In genomic region chr2:122116888-122117287, GRCm38 (mm10) we compare ENCODE assay signal across 10 mouse cellular contexts. TPM values are rescaled to one million over a fixed set of nuclear protein-coding genes. Genes with fewer than 3 reads are reported as not detected.
DNase-seq lines count a peak whose midpoint lies in the region; ATAC-seq and TF ChIP-seq lines count a peak whose summit lies in the region.
"Had no signal": no experiment of that assay in that cellular context is flagged by ENCODE, and none has a peak within 500 bp of the region (broad histone marks: within the 10 kb centered on the region; RNA-seq: fewer than 3 reads in every experiment).

No protein-coding gene starts in this region.

- no peak for ATAC-seq in hindbrain, embryonic 11.5 days (ENCODE audit: low FRiP score)
- ATAC-seq in embryonic facial prominence, embryonic 12.5 days (ENCODE audit: insufficient number of reproducible peaks, insufficient read depth, low FRiP score, low TSS enrichment) = no peak
- no peak for ATAC-seq in intestine, embryonic 15.5 days
- ATAC-seq in erythroid progenitor cell, adult 5-6 weeks (replicated peaks; ENCODE audit: low FRiP score, poor library complexity, severe bottlenecking) = no peak
- ATAC-seq: Patski had no signal

- H3K9me3 ChIP-seq in hindbrain, embryonic 10.5 days = no peaks in the 10 kb centered on the region
- no peaks in the 10 kb centered on the region for H3K9me3 ChIP-seq in hindbrain, embryonic 11.5 days (ENCODE audit: control insufficient read depth, low read length)
- H3K9me3 ChIP-seq in embryonic facial prominence, embryonic 12.5 days = no peaks in the 10 kb centered on the region
- H3K9me3 ChIP-seq in intestine, embryonic 15.5 days = no peaks in the 10 kb centered on the region

- peak overlapping the region; percentile 88 for H3K4me3 ChIP-seq in hindbrain, embryonic 10.5 days
- no peak overlapping the region for H3K4me3 ChIP-seq in hindbrain, embryonic 11.5 days (ENCODE audit: low read depth, low read length)
- no peak overlapping the region; the same call in 1 of the 2 replicates for H3K4me3 ChIP-seq in embryonic facial prominence, embryonic 12.5 days
- no peak overlapping the region for H3K4me3 ChIP-seq in intestine, embryonic 15.5 days (replicated peaks)
- H3K4me3 ChIP-seq in myocyte = peak overlapping the region; percentile 82

- peaks cover 22% of the 10 kb centered on the region for H3K36me3 ChIP-seq in hindbrain, embryonic 10.5 days
- H3K36me3 ChIP-seq in hindbrain, embryonic 11.5 days (ENCODE audit: control insufficient read depth, insufficient read depth, low read length) = no peaks in the 10 kb centered on the region
- peaks cover 14% of the 10 kb centered on the region; the same call in 1 of the 2 replicates for H3K36me3 ChIP-seq in embryonic facial prominence, embryonic 12.5 days
- 0 out of 2 replicates have a peak, but pooled peaks cover 3% of the 10 kb centered on the region for H3K36me3 ChIP-seq in intestine, embryonic 15.5 days
- peaks cover 5% of the 10 kb centered on the region for H3K36me3 ChIP-seq in myocyte (ENCODE audit: control insufficient read depth, insufficient read depth)

- no peak overlapping the region for H3ac ChIP-seq in myocyte (ENCODE audit: control insufficient read depth, insufficient read length)

- H3K9ac ChIP-seq in hindbrain, embryonic 11.5 days (ENCODE audit: low read depth, low read length) = no peak overlapping the region
- H3K9ac ChIP-seq in embryonic facial prominence, embryonic 12.5 days = no peak overlapping the region
- H3K9ac ChIP-seq in intestine, embryonic 15.5 days = no peak overlapping the region

- H3K4me2 ChIP-seq in hindbrain, embryonic 11.5 days (replicated peaks; ENCODE audit: low read depth, low read length) = no peak overlapping the region
- peak overlapping the region; percentile 57 for H3K4me2 ChIP-seq in embryonic facial prominence, embryonic 12.5 days (replicated peaks)
- H3K4me2 ChIP-seq in intestine, embryonic 15.5 days (replicated peaks) = peak overlapping the region; percentile 68
- H3K4me2 ChIP-seq in myocyte (ENCODE audit: low read depth) = peak overlapping the region; percentile 82

- WGBS in hindbrain, embryonic 10.5 days = 88% methylated on average over 2 of the region's 2 CpGs
- 100% methylated on average over 2 of the region's 2 CpGs for WGBS in hindbrain, embryonic 11.5 days
- 86% methylated on average over 2 of the region's 2 CpGs for WGBS in embryonic facial prominence, embryonic 12.5 days
- 84% methylated on average over 2 of the region's 2 CpGs for WGBS in intestine, embryonic 15.5 days

- no peak for DNase-seq in hindbrain, embryonic 10.5 days (ENCODE audit: low spot score)
- no peak for DNase-seq in hindbrain, embryonic 11.5 days (ENCODE audit: low spot score)
- DNase-seq in adrenal gland, adult 18-20 months (ENCODE audit: low spot score in 2 of 2) = no peak
- DNase-seq in gastrocnemius, postnatal 14 days = no peak
- DNase-seq: kidney, adult 9 months had no signal

- H3K27me3 ChIP-seq in hindbrain, embryonic 10.5 days (ENCODE audit: insufficient read depth, poor library complexity, severe bottlenecking) = no peaks in the 10 kb centered on the region
- H3K27me3 ChIP-seq in hindbrain, embryonic 11.5 days (ENCODE audit: control insufficient read depth, insufficient read depth, low read length) = no peaks in the 10 kb centered on the region
- no peaks in the 10 kb centered on the region for H3K27me3 ChIP-seq in embryonic facial prominence, embryonic 12.5 days
- H3K27me3 ChIP-seq in intestine, embryonic 15.5 days (replicated peaks) = no peaks in the 10 kb centered on the region
- no peaks in the 10 kb centered on the region for H3K27me3 ChIP-seq in myocyte (ENCODE audit: control insufficient read depth, insufficient read depth, insufficient read length)
- H3K27me3 ChIP-seq: Patski had no signal

- no peak for TF ChIP-seq POLR2A in myocyte (IDR thresholded peaks at IDR 0.05; ENCODE audit: insufficient read length, low read depth)

- intact Hi-C loops in gastrocnemius, postnatal 14 days (cut with DNase I; ENCODE audit: low total_unique reads) = loop anchor here (5.0 kb wide), 1 partner anchor 40 kb away; no protein-coding TSS in a partner anchor

- peaks cover 6% of the 10 kb centered on the region for H3K79me2 ChIP-seq in myocyte (ENCODE audit: control insufficient read depth, insufficient read depth)

- peaks cover 23% of the 10 kb centered on the region for H3K4me1 ChIP-seq in hindbrain, embryonic 10.5 days (replicated peaks)
- H3K4me1 ChIP-seq in hindbrain, embryonic 11.5 days (replicated peaks; ENCODE audit: control insufficient read depth, insufficient read depth, low read length) = no peaks in the 10 kb centered on the region
- no peaks in the 10 kb centered on the region; the same call in 1 of the 2 replicates for H3K4me1 ChIP-seq in embryonic facial prominence, embryonic 12.5 days
- 0 out of 2 replicates have a peak, but pooled peaks cover 2% of the 10 kb centered on the region for H3K4me1 ChIP-seq in intestine, embryonic 15.5 days (replicated peaks)

- peak overlapping the region; percentile 98 for H3K27ac ChIP-seq in hindbrain, embryonic 10.5 days
- no peak overlapping the region for H3K27ac ChIP-seq in hindbrain, embryonic 11.5 days (ENCODE audit: low read depth, low read length)
- no peak overlapping the region for H3K27ac ChIP-seq in embryonic facial prominence, embryonic 12.5 days
- no peak overlapping the region for H3K27ac ChIP-seq in intestine, embryonic 15.5 days

TF ChIP-seq in myocyte, 11 proteins besides CTCF, POLR2A, EP300 and RAD21:
- TF ChIP-seq CEBPB (IDR thresholded peaks at IDR 0.05; ENCODE audit: insufficient read depth, poor library complexity, severe bottlenecking) = no peak
- no peak for TF ChIP-seq MAX (IDR thresholded peaks at IDR 0.05; ENCODE audit: low read depth)
- no peak for TF ChIP-seq E2F4 (IDR thresholded peaks at IDR 0.05; ENCODE audit: insufficient read depth)
- no peak for TF ChIP-seq TCF3 (IDR thresholded peaks at IDR 0.05; ENCODE audit: insufficient read length, low read depth)
- no peak for TF ChIP-seq POLR2AphosphoS2 (IDR thresholded peaks at IDR 0.05; ENCODE audit: insufficient read length, low read depth)
- no peak for TF ChIP-seq SRF (IDR thresholded peaks at IDR 0.05; ENCODE audit: control insufficient read depth, insufficient read length, low read depth)
- no peak for TF ChIP-seq MYOG (IDR thresholded peaks at IDR 0.05; ENCODE audit: control insufficient read depth in 1 of 3, insufficient read depth in 1 of 3, insufficient read length in 2 of 3, low read depth in 2 of 3)
- no peak for TF ChIP-seq USF1 (IDR thresholded peaks at IDR 0.05; ENCODE audit: low read depth)
- no peak for TF ChIP-seq TCF12 (IDR thresholded peaks at IDR 0.05; ENCODE audit: insufficient read depth, poor library complexity, severe bottlenecking)
- TF ChIP-seq MYOD1 (IDR thresholded peaks at IDR 0.05; ENCODE audit: control insufficient read depth in 1 of 3, insufficient read length in 2 of 3, low read depth in 2 of 3) = no peak
- TF ChIP-seq REST (IDR thresholded peaks at IDR 0.05; ENCODE audit: insufficient read depth, insufficient read length) = no peak

RNA-seq across cellular contexts. Expression of gene Spg11, which starts 1.3 kb away (rescaled TPM):
- polyA plus RNA-seq in hindbrain, embryonic 10.5 days (2016; fragmentation: Nextera tagmentation; extraction: Ambion mirVana) = 11.2 and 11.5 TPM in 2 replicates
- polyA plus RNA-seq in hindbrain, embryonic 11.5 days (2014; fragmentation: Nextera tagmentation; extraction: Ambion mirVana) = 11.4 and 11.8 TPM in 2 replicates
- polyA plus RNA-seq in embryonic facial prominence, embryonic 12.5 days (2016; fragmentation: Nextera tagmentation; extraction: Ambion mirVana) = 11.8 and 12.1 TPM in 2 replicates
- 8.5 TPM in 2 replicates for polyA plus RNA-seq in intestine, embryonic 15.5 days (2015; fragmentation: Nextera tagmentation; extraction: Ambion mirVana)
- 5.8 TPM for polyA plus RNA-seq in myocyte (2012; fragmentation: generic; extraction: Trizol)
- total RNA-seq in erythroid progenitor cell, adult 5-6 weeks (2015; ENCODE audit: low replicate concordance) = 3.2 and 5.0 TPM in 2 replicates
- 6.1 and 6.2 TPM in 2 replicates for total RNA-seq in erythroid progenitor cell, adult 5-6 weeks (2017; ENCODE audit: low replicate concordance)
- total RNA-seq in adrenal gland, adult 18-20 months (2021) = 10 to 100 TPM; 16.1 to 17.9 TPM
- 1 to 10 TPM; 6.3 to 6.4 TPM for total RNA-seq in gastrocnemius, postnatal 14 days (2021)

RNA-seq across cellular contexts. Expression of gene B2m, which starts 30.6 kb away (rescaled TPM):
- polyA plus RNA-seq in hindbrain, embryonic 10.5 days (2016; fragmentation: Nextera tagmentation; extraction: Ambion mirVana) = 117 TPM in 2 replicates
- 134 and 151 TPM in 2 replicates for polyA plus RNA-seq in hindbrain, embryonic 11.5 days (2014; fragmentation: Nextera tagmentation; extraction: Ambion mirVana)
- polyA plus RNA-seq in embryonic facial prominence, embryonic 12.5 days (2016; fragmentation: Nextera tagmentation; extraction: Ambion mirVana) = 174 and 181 TPM in 2 replicates
- 367 and 406 TPM in 2 replicates for polyA plus RNA-seq in intestine, embryonic 15.5 days (2015; fragmentation: Nextera tagmentation; extraction: Ambion mirVana)
- polyA plus RNA-seq in myocyte (2012; fragmentation: generic; extraction: Trizol) = 321 TPM
- total RNA-seq in erythroid progenitor cell, adult 5-6 weeks (2015; ENCODE audit: low replicate concordance) = 1,990 and 2,125 TPM in 2 replicates
- 900 and 923 TPM in 2 replicates for total RNA-seq in erythroid progenitor cell, adult 5-6 weeks (2017; ENCODE audit: low replicate concordance)
- total RNA-seq in adrenal gland, adult 18-20 months (2021) = 1,000 to 10,000 TPM in 1 of 2 experiments, 100 to 1,000 TPM in 1; 825 to 1,833 TPM
- 10 to 100 TPM; 80.2 to 95.9 TPM for total RNA-seq in gastrocnemius, postnatal 14 days (2021)

RNA-seq across cellular contexts. Expression of gene Trim69, which starts 43.6 kb away (rescaled TPM):
- polyA plus RNA-seq in hindbrain, embryonic 10.5 days (2016; fragmentation: Nextera tagmentation; extraction: Ambion mirVana) = 0.09 TPM in 1 of 2 replicates, not detected in the other
- not detected in 2 replicates for polyA plus RNA-seq in hindbrain, embryonic 11.5 days (2014; fragmentation: Nextera tagmentation; extraction: Ambion mirVana)
- polyA plus RNA-seq in embryonic facial prominence, embryonic 12.5 days (2016; fragmentation: Nextera tagmentation; extraction: Ambion mirVana) = not detected in 2 replicates
- polyA plus RNA-seq in intestine, embryonic 15.5 days (2015; fragmentation: Nextera tagmentation; extraction: Ambion mirVana) = 0.09 TPM in 1 of 2 replicates, not detected in the other
- polyA plus RNA-seq in myocyte (2012; fragmentation: generic; extraction: Trizol) = 0.04 TPM
- total RNA-seq in erythroid progenitor cell, adult 5-6 weeks (2015; ENCODE audit: low replicate concordance) = 1.4 TPM in 1 of 2 replicates, not detected in the other
- 1.7 TPM in 1 of 2 replicates, not detected in the other for total RNA-seq in erythroid progenitor cell, adult 5-6 weeks (2017; ENCODE audit: low replicate concordance)
- total RNA-seq in adrenal gland, adult 18-20 months (2021) = under 1 TPM in 1 of 2 experiments, not detected in 1; 0.16 TPM
- total RNA-seq in gastrocnemius, postnatal 14 days (2021) = not detected

Comparison
In these comparisons a context has a peak if more than half of its experiments do, and no peak if none do; other contexts are left out.
1. H3K4me3 ChIP-seq: peak in hindbrain, embryonic 10.5 days (single experiment) and myocyte (single experiment); none in hindbrain, embryonic 11.5 days (single experiment), embryonic facial prominence, embryonic 12.5 days (single experiment) and intestine, embryonic 15.5 days (single experiment).